ENCODE assay signal across 23 mouse cellular contexts in the genomic region with DNA sequence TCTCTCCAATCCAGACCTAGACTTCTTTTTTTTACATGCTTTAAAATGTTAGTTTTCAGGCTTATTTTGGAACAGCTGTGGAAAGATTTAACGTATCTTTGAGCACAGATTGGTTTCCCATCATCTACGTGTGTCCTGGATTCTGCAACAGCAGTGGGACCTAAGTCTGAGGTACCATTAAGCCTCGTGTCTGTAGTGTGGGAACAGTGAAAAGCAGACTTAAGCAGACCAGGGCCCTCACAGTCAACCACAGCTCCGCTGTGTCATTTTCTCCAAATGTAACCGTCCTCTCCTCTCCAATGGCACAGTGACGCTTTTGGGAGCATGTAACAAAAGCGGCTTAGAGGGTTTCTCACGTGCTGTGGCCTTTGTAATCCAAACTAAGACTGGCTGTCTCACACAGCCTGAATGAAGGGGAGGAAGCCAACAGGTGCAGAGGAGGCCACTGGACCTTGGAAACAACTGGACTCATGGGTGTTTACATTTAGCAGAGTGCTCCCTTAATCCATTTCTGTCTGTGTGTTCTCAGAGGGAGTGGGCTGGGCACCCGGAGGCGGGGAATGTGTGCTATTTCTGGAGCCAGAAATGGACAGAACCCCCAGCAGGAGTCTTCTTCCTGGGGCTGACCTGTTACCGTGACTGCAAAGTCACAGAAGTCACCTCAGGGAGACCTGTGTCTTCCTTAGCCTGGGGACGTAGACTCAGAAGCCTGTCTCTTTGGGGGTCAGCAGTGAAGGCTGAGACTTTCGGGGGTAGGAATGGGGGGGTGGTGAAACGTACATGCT. TPM values are rescaled to one million over a fixed set of nuclear protein-coding genes. Genes with fewer than 3 reads are reported as not detected.
DNase-seq lines count a peak whose midpoint lies in the region; ATAC-seq and TF ChIP-seq lines count a peak whose summit lies in the region.
"Had no signal": no experiment of that assay in that cellular context is flagged by ENCODE, and none has a peak within 500 bp of the region (broad histone marks: within the 10 kb centered on the region; RNA-seq: fewer than 3 reads in every experiment).

No protein-coding gene starts in this region.

- WGBS in heart, embryonic 13.5 days: 40% methylated on average over 14 of the region's 14 CpGs
- 28% methylated on average over 14 of the region's 14 CpGs for WGBS in heart, postnatal 0 days

- no peaks in the 10 kb centered on the region for H3K27me3 ChIP-seq in heart, embryonic 13.5 days (replicated peaks)
- peaks cover 9% of the 10 kb centered on the region for H3K27me3 ChIP-seq in Patski
- H3K27me3 ChIP-seq in heart, postnatal 0 days (ENCODE audit: control insufficient read depth, insufficient read depth, low read length): no peaks in the 10 kb centered on the region
- H3K27me3 ChIP-seq: embryonic facial prominence, embryonic 15.5 days had no signal

- H3K4me3 ChIP-seq in heart, embryonic 13.5 days: peak overlapping the region; percentile 27
- H3K4me3 ChIP-seq in heart, postnatal 0 days (ENCODE audit: low read depth, low read length): peak overlapping the region; percentile 40
- H3K4me3 ChIP-seq: embryonic facial prominence, embryonic 15.5 days; intestine, embryonic 15.5 days; liver, embryonic 12.5 days; midbrain, embryonic 10.5 days had no signal

- in situ Hi-C loops in Patski (cut with MboI; ENCODE audit: low pct_unique_long_range_greater_than_20kb): no loop called here

- TF ChIP-seq EP300 in heart, postnatal 0 days (IDR thresholded peaks at IDR 0.05; ENCODE audit: low read depth): no peak

- H3K27ac ChIP-seq in heart, embryonic 13.5 days (replicated peaks): peak overlapping the region; percentile 88
- peak overlapping the region; percentile 76 for H3K27ac ChIP-seq in heart, postnatal 0 days (ENCODE audit: low read depth)
- H3K27ac ChIP-seq: embryonic facial prominence, embryonic 15.5 days; intestine, embryonic 15.5 days; liver, embryonic 12.5 days; midbrain, embryonic 10.5 days had no signal

- no peak for TF ChIP-seq CTCF in Patski (IDR thresholded peaks at IDR 0.05)
- no peak for TF ChIP-seq CTCF in heart, postnatal 0 days (IDR thresholded peaks at IDR 0.05; ENCODE audit: low read depth)

- peak overlapping the region; percentile 69 for H3K9ac ChIP-seq in heart, embryonic 13.5 days
- peak overlapping the region; percentile 42 for H3K9ac ChIP-seq in heart, postnatal 0 days (replicated peaks; ENCODE audit: low read depth, low read length)
- H3K9ac ChIP-seq: embryonic facial prominence, embryonic 15.5 days; intestine, embryonic 15.5 days; liver, embryonic 12.5 days had no signal

- CTCF ChIA-PET in Patski (lab: Charles Lee): no interaction called here

- peak overlapping the region; percentile 57 for H3K4me2 ChIP-seq in heart, embryonic 13.5 days
- H3K4me2 ChIP-seq in heart, postnatal 0 days (ENCODE audit: low read depth, low read length): peak overlapping the region; percentile 60
- H3K4me2 ChIP-seq: embryonic facial prominence, embryonic 15.5 days; intestine, embryonic 15.5 days; liver, embryonic 12.5 days had no signal

- no peaks in the 10 kb centered on the region for H3K9me3 ChIP-seq in heart, embryonic 13.5 days
- H3K9me3 ChIP-seq in heart, postnatal 0 days (replicated peaks; ENCODE audit: control insufficient read depth, low read length): no peaks in the 10 kb centered on the region
- H3K9me3 ChIP-seq: embryonic facial prominence, embryonic 15.5 days; intestine, embryonic 15.5 days; liver, embryonic 12.5 days; midbrain, embryonic 10.5 days had no signal

- peak; percentile 55 for ATAC-seq in frontal cortex, adult (ENCODE audit: low TSS enrichment)
- ATAC-seq in heart, embryonic 13.5 days (ENCODE audit: extremely low read depth, insufficient number of reproducible peaks, low FRiP score, low TSS enrichment): no peak
- ATAC-seq in Patski: peak; percentile 51
- peak; percentile 18 for ATAC-seq in heart, postnatal 0 days (ENCODE audit: insufficient read depth, low read depth)
- ATAC-seq: forebrain, embryonic 14.5 days; hindbrain, embryonic 16.5 days; intestine, embryonic 15.5 days; liver, embryonic 12.5 days had no signal

- H3K4me1 ChIP-seq in heart, embryonic 13.5 days: peaks cover 47% of the 10 kb centered on the region
- H3K4me1 ChIP-seq in heart, postnatal 0 days (ENCODE audit: control insufficient read depth, insufficient read depth): peaks cover 34% of the 10 kb centered on the region; the same call in 1 of the 2 replicates
- H3K4me1 ChIP-seq: embryonic facial prominence, embryonic 15.5 days; liver, embryonic 12.5 days had no signal

- DNase-seq in frontal cortex, postnatal 25 days (ENCODE audit: low spot score in 2 of 2): no peak
- no peak for DNase-seq in heart, postnatal 4 days
- DNase-seq in Patski (ENCODE audit: low read depth, low spot score): no peak
- no peak for DNase-seq in heart, postnatal 0 days (ENCODE audit: low spot score)
- DNase-seq in cerebellum, adult 9-10 months: no peak
- no peak for DNase-seq in cerebellum, postnatal 10 days
- DNase-seq: cerebellum, adult 11-12 months; cerebellum, postnatal 25 days; gastrocnemius, postnatal 10 days; kidney, adult 8-10 months; kidney, postnatal 10 days; left cerebral cortex, postnatal 4 days; lung, adult 18-20 months; lung, postnatal 10 days had no signal

- POLR2A ChIA-PET in Patski (lab: Charles Lee): no interaction called here

- no peaks in the 10 kb centered on the region for H3K36me3 ChIP-seq in heart, embryonic 13.5 days
- H3K36me3 ChIP-seq in heart, postnatal 0 days (replicated peaks; ENCODE audit: control insufficient read depth, insufficient read depth, low read length): no peaks in the 10 kb centered on the region
- H3K36me3 ChIP-seq: embryonic facial prominence, embryonic 15.5 days; intestine, embryonic 15.5 days; liver, embryonic 12.5 days; midbrain, embryonic 10.5 days had no signal

RNA-seq across cellular contexts. Expression of gene Rbm20, which starts 15.0 kb away (rescaled TPM):
- polyA plus RNA-seq in heart, embryonic 13.5 days (2015; fragmentation: Nextera tagmentation; extraction: Ambion mirVana): 33.1 and 36.3 TPM in 2 replicates
- 100 to 1,000 TPM; 265 to 287 TPM for total RNA-seq in heart, postnatal 4 days (2021)
- polyA plus RNA-seq in Patski (2021): 0.72 TPM
- total RNA-seq in heart, postnatal 0 days (2014; rRNA removed; ENCODE audit: low replicate concordance): 328 and 340 TPM in 2 replicates
- 58.5 and 65.2 TPM in 2 replicates for polyA plus RNA-seq in heart, postnatal 0 days (2015; fragmentation: Nextera tagmentation; extraction: Ambion mirVana)
- total RNA-seq: neutrophil, adult 5-6 weeks had no signal

Comparison
In these comparisons a context has a peak if more than half of its experiments do, and no peak if none do; other contexts are left out.
1. RNA of gene Rbm20, which starts 15.0 kb away (polyA plus RNA-seq): 58.5 to 65.2 TPM in heart, postnatal 0 days and 33.1 to 36.3 TPM in heart, embryonic 13.5 days; 0.72 TPM in Patski (single experiment); every median in the first group is over 10 times any median in the second.